Mouse (Mus musculus) heart, adult 2 months (tissue): ENCODE data around the gene Rmi2.

ENCODE experiments used
- CTCF ChIP-seq: fragments of 200-600 bp; IDR thresholded peaks from 2 replicates; pipeline ENCODE4 v1.8.1; 2022; ENCODE audit warnings: antibody characterized with exemption, mild to moderate bottlenecking, moderate library complexity
- EP300 ChIP-seq: fragments of 200-500 bp; IDR thresholded peaks from 2 replicates; pipeline ENCODE4 v1.6.1; 2011; ENCODE audit warnings: low read depth, low read length, control low read depth; ENCODE audit not compliant: insufficient read depth
- POLR2A ChIP-seq: fragments of 200-500 bp; IDR thresholded peaks from 2 replicates; pipeline ENCODE4 v1.6.1; 2011; ENCODE audit warnings: mild to moderate bottlenecking, low read depth, low read length, control low read depth; ENCODE audit not compliant: insufficient read depth

- TF ChIP-seq POLR2A (no peak), CTCF (no peak), EP300 (no peak)
These were observed 76.2 kb downstream of the Rmi2 start for GRCm38 (mm10) chr16:10911061-10911460.
